Mouse (Mus musculus) ZHBTc4 (cell line): Measurements from ENCODE around the gene Ccl4.

Experiments used
- DNase-seq: peaks from one replicate; pipeline ENCODE4 v3.0.0-alpha.2; 2011; ENCODE audit warnings: low read depth, low spot score

Ccl4 gene

DNA sequence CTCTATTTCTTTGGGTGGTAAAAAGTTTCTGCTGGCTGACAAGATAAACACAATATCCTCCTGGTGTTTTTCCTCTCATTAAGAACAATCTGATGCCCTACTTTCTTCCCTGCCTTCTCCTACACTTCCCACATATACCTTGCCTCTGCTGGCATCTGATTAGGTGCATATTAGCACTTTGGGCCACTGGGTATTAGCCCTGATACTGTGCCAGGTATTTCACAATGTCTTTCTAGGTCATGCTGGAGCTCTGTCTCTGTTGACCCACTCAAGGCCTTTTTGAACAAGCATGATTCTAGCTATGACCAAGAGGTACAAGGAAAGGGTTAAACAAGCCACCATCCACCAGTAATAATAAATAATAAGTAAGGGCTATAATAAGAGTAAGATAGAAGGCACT lies 9.4 kb downstream of the Ccl4 start:
- DNase-seq, result no peak

DNA sequence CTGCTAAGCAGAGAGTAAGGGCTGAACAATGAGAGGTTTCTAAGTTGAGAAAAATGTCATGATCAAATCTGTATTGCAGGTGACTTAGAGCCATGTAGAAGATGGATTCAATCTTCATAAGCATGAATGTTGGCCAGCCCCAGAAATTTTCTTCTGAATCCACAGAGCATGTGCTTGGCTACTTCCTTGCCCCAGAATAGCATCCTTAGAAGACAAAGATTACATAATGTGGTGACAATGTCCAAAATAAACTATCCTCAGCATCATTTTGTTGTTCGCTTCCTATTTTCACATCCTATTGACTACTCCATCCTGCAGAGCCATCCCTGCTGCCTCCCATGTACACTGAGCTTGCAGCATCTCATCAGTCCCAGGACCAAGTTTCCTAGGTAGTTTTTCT lies 13.3 kb downstream of the Ccl4 start:
- no peak for DNase-seq

DNA sequence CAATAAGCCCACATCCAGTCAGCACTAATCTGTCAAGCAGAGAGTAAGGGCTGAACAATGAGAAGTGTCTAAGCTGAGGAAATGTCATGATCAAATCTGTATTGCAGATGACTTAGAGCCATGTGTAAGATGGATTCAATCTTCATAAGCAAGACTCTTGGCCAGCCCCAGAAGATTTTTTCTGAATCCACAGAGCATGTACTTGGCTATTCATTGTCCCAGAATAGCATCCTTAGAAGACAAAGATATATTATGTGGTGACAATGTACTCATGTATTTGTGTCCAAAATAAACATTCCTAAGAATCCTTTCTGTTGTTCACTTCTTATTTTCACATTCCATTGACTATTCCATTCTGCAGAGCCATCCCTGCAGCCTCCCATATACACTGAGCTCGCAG lies 27.5 kb downstream of the Ccl4 start:
- DNase-seq, result no peak

DNA sequence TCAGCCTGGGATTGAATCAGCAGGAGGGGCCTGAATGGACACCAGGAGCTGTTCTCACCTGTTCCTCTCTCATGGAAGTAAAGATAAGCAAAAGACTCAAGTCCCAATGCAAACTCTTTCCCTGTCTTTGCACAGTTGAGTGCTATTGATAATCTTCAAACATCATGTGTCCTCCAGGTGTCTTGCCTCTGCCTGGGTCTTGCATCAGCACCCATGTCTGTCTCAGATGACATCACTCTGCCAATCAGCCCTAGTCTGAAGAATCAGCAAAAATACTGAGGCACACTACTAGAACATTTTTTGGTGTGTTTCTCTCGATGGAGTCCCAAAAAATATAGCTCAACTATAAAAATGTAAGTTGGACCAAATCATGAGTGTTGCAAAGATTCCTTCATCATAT lies 29.6 kb downstream of the Ccl4 start:
- no peak for DNase-seq

DNA sequence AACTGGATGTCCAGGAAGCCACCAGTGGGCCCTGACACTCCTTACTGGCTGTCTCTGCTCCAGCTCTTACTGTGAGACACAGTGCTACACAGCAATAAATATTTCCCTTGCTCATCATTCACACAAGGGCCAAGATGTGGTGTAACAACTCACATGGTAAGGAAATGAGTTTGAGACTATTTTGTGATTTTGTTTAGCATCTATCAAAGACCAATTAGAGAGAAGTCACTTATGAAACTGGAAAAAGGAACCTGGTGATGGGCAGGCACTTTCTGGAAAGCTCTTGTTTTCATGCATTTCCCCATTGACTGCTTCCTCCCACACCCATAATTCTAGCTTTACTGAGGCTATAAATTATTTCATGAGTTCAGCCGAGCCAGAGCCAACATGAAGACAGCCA lies 41.3 kb downstream of the Ccl4 start, which contains the start of gene Wfdc17:
Gene Wfdc17, plus strand, starts transcription at position 287 of the 400 bp plus-strand sequence.
- DNase-seq, result no peak

DNA sequence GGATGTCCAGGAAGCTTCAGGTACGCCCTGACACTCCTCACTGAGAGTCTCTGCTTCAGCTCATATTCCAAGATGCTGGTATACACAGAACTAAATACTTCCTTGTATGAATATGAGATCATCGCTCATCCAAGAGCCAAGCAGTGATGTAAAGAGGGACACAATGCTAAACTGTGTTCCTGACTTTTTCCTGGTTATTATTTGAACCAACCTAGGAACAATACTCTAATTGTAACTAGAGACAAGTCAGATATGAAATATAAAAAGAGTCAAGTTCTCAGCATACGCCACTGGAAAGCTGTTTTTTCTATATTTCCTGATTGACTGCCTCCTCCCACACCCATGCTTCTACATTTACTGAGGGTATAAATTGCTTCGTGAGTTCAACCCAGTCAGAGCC lies 46.3 kb downstream of the Ccl4 start, which contains the start of gene Wfdc18:
Gene Wfdc18, plus strand, starts transcription at position 301 of the 400 bp plus-strand sequence.
- DNase-seq, result no peak

DNA sequence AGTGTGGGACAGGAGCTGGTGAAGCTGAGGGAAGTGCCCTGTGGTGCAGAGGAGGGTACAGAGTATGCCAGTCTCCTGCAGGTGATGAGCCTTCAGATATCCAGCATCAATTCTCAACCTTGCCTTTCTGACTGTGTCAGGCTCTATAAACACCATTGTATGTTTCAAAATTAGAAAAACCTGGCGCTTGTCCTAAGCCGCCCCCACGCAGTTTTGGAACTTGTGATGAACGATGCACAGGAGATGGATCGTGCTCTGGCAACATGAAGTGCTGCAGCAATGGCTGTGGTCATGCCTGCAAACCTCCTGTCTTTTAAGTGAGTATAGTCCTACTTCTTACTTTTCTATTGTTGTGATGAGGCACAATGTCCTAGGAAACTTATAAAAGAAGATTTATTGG lies 47.3 kb downstream of the Ccl4 start:
- DNase-seq, result no peak

DNA sequence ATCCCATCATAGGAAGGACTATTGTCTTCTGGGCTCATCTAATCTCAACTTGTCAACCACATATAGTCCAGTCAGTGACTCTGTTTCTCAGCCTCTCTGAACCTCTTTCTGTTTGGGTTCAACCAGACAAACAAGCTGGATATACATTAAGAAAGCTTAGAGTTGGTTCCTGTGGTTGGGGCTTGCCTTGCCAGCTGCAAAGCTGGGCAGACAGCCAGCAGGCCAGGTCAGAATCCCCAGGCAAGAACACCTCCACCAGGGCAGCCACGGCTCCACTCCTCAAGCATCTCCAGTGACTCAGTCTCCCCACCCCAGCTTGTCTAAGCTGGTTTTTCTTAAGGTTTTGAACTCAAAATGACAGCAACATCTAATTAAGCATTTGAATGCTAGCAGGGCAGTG lies 50.3 kb downstream of the Ccl4 start:
- DNase-seq, result no peak

DNA sequence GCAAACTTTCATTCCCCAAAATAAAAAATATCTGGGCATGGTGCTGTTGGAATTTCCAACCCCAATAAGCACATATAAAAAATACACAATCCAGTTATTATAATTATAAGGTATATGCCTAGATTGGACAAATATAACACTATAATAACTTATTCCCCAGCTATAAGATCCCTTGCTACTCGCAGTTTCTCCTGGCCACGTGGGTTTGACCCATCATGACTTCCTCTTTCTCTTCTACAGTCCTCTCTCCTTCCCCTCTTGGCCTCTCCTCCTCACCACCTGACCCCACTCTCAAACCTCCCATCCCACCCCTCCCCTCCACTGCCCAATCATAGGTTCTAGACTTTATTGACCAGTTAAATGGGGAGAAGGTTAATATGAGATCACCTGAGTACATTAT lies 51.5 kb downstream of the Ccl4 start:
- no peak for DNase-seq
